Mouse (Mus musculus) intestine, embryonic 16.5 days (tissue): ENCODE results near the gene Prkg1. TPM values are rescaled to one million over a fixed set of nuclear protein-coding genes. Genes with fewer than 3 reads are reported as not detected.

ENCODE experiments used
- ATAC-seq: fragments of 200-750 bp; cut with Nextera tagmentation; 2 replicates; pipeline ENCODE4 v1.8.0; 2017; ENCODE audit warnings: moderate TSS enrichment, moderate library complexity
- H3K27ac ChIP-seq: fragments of 300-500 bp; sonication (generic); 2 replicates; pipeline ENCODE4 v1.5.1; 2014; ENCODE audit warnings: mild to moderate bottlenecking, low read length
- H3K27me3 ChIP-seq: fragments of 300-500 bp; sonication (generic); replicated peaks from 2 replicates; pipeline ENCODE4 v1.6.1; 2014; ENCODE audit warnings: low read length, control low read depth, mixed read lengths; ENCODE audit not compliant: control insufficient read depth, insufficient read depth
- H3K36me3 ChIP-seq: fragments of 300-500 bp; sonication (generic); 2 replicates; pipeline ENCODE4 v1.6.1; 2014; ENCODE audit warnings: low read length, control low read depth; ENCODE audit not compliant: control insufficient read depth, insufficient read depth
- H3K4me1 ChIP-seq: fragments of 300-500 bp; sonication (generic); 2 replicates; pipeline ENCODE4 v1.6.1; 2014; ENCODE audit warnings: low read length, control low read depth, mixed read lengths; ENCODE audit not compliant: control insufficient read depth, insufficient read depth
- H3K4me2 ChIP-seq: fragments of 300-500 bp; sonication (generic); 2 replicates; pipeline ENCODE4 v1.6.1; 2014; ENCODE audit warnings: low read depth, low read length, control low read depth
- H3K4me3 ChIP-seq: fragments of 300-500 bp; sonication (generic); 2 replicates; pipeline ENCODE4 v1.5.1; 2014; ENCODE audit warnings: mild to moderate bottlenecking, low read length
- H3K9ac ChIP-seq: fragments of 300-500 bp; sonication (generic); 2 replicates; pipeline ENCODE4 v1.6.1; 2014; ENCODE audit warnings: low read depth, low read length
- H3K9me3 ChIP-seq: fragments of 300-500 bp; sonication (generic); 2 replicates; pipeline ENCODE4 v1.6.1; 2016; ENCODE audit warnings: low read length, control low read depth; ENCODE audit not compliant: control insufficient read depth
- WGBS: fragments of 180-500 bp; shearing (Covaris S2); extraction: QIAGEN DNeasy Blood & Tissue Kit; methylation state at CpG from one replicate; pipeline ENCODE4 v1.1.7; 2014; 5-methylcytosine and 5-hydroxymethylcytosine counted together
- polyA plus RNA-seq: library from polyadenylated mRNA; unstranded; fragments of >200 nt; fragmentation: Nextera tagmentation; extraction: Ambion mirVana; gene quantifications from 2 replicates; pipeline ENCODE4 v1.2.1, GENCODE M21; 2015

Gene Prkg1
- polyA plus RNA-seq, 1 experiment from 2014 or later, result 6.6 TPM

DNA sequence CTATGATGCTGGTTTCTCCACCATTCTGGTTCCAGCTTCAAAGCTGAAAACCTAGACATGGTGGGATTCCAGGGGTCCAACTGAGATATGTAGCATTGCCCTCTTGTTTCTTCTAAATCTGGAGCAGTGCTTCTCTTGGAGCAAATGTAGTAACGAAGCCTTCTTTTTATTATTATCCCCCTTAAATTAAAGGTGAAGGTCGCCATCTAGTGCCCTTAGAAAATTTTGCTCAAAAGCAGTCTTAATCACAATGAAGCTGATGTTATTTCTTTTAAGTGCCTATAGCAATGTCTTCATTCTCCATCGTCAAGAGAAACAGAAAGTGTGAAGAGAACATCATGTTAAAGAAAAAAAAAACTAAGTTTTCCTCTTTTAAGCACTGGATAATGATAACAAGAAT, 2.2 kb upstream of the Prkg1 start:
- no peaks in the 10 kb centered on the region for H3K36me3 ChIP-seq
- 6% methylated on average over 3 of the region's 3 CpGs for WGBS
- H3K4me1 ChIP-seq, result peaks cover 9% of the 10 kb centered on the region
- 0 out of 2 replicates have a peak, but pooled peaks cover 2% of the 10 kb centered on the region for H3K27me3 ChIP-seq
- H3K4me3 ChIP-seq, result no peak overlapping the region
- no peak overlapping the region for H3K4me2 ChIP-seq
- no peak overlapping the region for H3K27ac ChIP-seq
- no peaks in the 10 kb centered on the region for H3K9me3 ChIP-seq
- no peak overlapping the region for H3K9ac ChIP-seq
- no peak for ATAC-seq

DNA sequence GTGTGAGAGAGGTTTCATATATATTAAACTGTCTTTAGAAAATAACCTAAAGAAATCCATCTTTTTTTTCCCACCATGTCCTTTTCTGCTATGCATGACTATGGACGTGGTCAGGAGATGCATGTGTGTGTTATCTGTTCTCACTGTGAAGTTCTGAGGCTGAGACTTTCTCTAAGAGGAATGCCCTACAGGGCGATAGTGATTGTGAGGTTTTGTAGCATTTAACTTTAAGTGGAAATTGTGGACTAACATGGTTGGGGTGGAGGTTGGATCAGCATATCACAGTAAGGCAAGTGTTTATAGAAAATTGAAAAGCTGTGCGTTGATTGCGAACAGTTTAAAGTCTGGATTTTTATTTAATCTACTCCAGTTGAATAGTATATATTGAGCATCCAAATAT, 618 bp upstream of the Prkg1 start:
- H3K9me3 ChIP-seq, result no peaks in the 10 kb centered on the region
- H3K27me3 ChIP-seq, result 0 out of 2 replicates have a peak, but pooled peaks cover 2% of the 10 kb centered on the region
- 0 out of 2 replicates have a peak, but pooled peaks have one; percentile 11 for ATAC-seq
- H3K4me1 ChIP-seq, result peaks cover 9% of the 10 kb centered on the region
- H3K4me3 ChIP-seq, result no peak overlapping the region; the same call in 1 of the 2 replicates
- peak overlapping the region; percentile 97; the same call in 1 of the 2 replicates for H3K4me2 ChIP-seq
- no peak overlapping the region for H3K9ac ChIP-seq
- H3K36me3 ChIP-seq, result no peaks in the 10 kb centered on the region
- WGBS, result 40% methylated on average over 4 of the region's 4 CpGs
- H3K27ac ChIP-seq, result no peak overlapping the region

DNA sequence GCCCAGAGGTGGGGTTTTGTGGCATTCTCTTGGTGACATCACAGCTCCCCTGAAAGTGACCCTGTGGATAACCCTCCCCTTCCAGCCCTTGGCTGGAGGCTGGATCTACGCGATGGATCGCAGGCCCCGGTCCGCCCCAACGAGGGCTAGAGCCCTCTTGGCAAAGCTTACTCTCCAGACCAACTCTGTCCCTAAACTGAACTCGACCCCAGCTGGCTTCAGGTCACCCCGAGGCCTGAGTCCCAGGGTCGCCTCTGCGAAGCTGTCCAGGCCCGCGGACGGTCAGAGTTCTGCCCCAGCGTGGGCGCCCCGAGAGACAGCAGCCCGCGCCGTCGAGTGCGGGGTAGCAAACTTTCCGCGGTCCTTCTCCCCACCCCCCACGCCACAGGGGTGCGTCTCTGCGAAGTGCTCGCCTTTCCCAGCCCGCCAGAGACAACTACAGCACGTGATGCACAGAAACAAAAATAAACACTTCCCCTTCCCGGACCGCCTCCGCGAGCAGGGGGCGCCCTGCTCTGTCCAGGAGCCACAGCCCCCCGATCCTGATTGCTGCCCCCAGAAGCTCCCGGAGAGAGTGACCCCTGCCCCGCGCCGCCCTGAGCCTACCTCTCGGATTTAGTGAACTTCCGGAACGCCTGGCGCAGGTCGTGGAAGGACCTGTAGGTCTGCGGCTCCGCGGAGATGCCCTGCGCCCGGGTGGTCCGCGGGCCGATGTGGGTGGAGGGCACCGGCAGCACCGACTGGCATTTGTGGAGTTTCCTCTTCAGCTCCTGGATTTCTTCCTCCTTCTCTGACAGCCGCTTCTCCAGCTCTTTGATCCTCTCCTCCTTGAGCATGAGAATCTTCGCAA, 657 bp downstream of the Prkg1 start:
- Histone ChIP-seq H3K4me3 (peak overlapping the region; percentile 74), H3K9ac (peak overlapping the region; percentile 73), H3K4me1 (peaks cover 9% of the 10 kb centered on the region), H3K36me3 (no peaks in the 10 kb centered on the region), H3K27me3 (0 out of 2 replicates have a peak, but pooled peaks cover 2% of the 10 kb centered on the region), H3K4me2 (peak overlapping the region; percentile 97), H3K27ac (peak overlapping the region; percentile 72), H3K9me3 (no peaks in the 10 kb centered on the region)
- peak; percentile 54 for ATAC-seq
- WGBS, result under 1% methylated on average over 56 of the region's 56 CpGs

- ATAC-seq, result no peak
- Histone ChIP-seq H3K9me3 (no peaks in the 10 kb centered on the region), H3K4me2 (peak overlapping the region; percentile 97), H3K36me3 (no peaks in the 10 kb centered on the region), H3K4me1 (peaks cover 9% of the 10 kb centered on the region), H3K4me3 (peak overlapping the region; percentile 74), H3K9ac (peak overlapping the region; percentile 73), H3K27ac (peak overlapping the region; percentile 72), H3K27me3 (0 out of 2 replicates have a peak, but pooled peaks cover 2% of the 10 kb centered on the region)
- 10% methylated on average over 20 of the region's 20 CpGs for WGBS
Measured at GRCm38 (mm10) chr19:31763246-31763821, 1.5 kb downstream of the Prkg1 start.

- Histone ChIP-seq H3K9me3 (no peaks in the 10 kb centered on the region), H3K4me2 (peak overlapping the region; percentile 97), H3K36me3 (no peaks in the 10 kb centered on the region), H3K4me1 (peaks cover 9% of the 10 kb centered on the region), H3K27ac (peak overlapping the region; percentile 63), H3K27me3 (0 out of 2 replicates have a peak, but pooled peaks cover 2% of the 10 kb centered on the region), H3K9ac (peak overlapping the region; percentile 73), H3K4me3 (peak overlapping the region; percentile 74)
- 1% methylated on average over 24 of the region's 24 CpGs for WGBS
- ATAC-seq, result peak; percentile 54
Measured at GRCm38 (mm10) chr19:31762411-31763245, 2.2 kb downstream of the Prkg1 start.

DNA sequence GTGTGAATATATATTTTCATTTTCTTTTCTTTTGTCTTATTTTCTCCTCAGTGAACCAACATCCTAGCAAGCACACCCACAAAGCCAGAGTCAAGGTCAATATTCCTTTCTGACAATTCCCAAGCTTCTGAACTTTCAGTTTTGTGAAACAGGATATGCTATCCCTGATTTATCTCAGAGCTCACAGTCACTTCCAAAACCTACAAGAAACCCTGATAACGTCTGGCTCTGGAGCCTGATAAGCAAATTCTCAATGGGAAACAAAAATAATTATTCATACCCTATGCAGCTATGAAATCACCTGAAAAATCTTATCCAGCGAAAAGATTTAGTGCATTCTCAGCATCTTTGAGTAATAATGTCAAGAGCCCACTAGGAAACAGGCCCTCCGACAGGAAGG, 5.0 kb downstream of the Prkg1 start:
- H3K36me3 ChIP-seq, result no peaks in the 10 kb centered on the region
- H3K4me3 ChIP-seq, result no peak overlapping the region
- no peaks in the 10 kb centered on the region for H3K9me3 ChIP-seq
- H3K27ac ChIP-seq, result no peak overlapping the region
- ATAC-seq, result no peak
- 0 out of 2 replicates have a peak, but pooled peaks cover 2% of the 10 kb centered on the region for H3K27me3 ChIP-seq
- WGBS, result 66% methylated on average over 3 of the region's 3 CpGs
- H3K4me1 ChIP-seq, result peaks cover 7% of the 10 kb centered on the region
- no peak overlapping the region for H3K9ac ChIP-seq
- H3K4me2 ChIP-seq, result no peak overlapping the region

GRCm38 (mm10) chr19:31755929-31756792, 8.7 kb downstream of the Prkg1 start:
- Histone ChIP-seq H3K4me1 (0 out of 2 replicates have a peak, but pooled peaks cover 4% of the 10 kb centered on the region), H3K4me3 (no peak overlapping the region), H3K36me3 (no peaks in the 10 kb centered on the region), H3K27ac (no peak overlapping the region), H3K27me3 (no peaks in the 10 kb centered on the region), H3K9ac (no peak overlapping the region), H3K4me2 (no peak overlapping the region), H3K9me3 (no peaks in the 10 kb centered on the region)
- WGBS, result 43% methylated on average over 11 of the region's 11 CpGs
- peak; percentile 50 for ATAC-seq

- 50% methylated on average over 9 of the region's 9 CpGs for WGBS
- no peak overlapping the region for H3K9ac ChIP-seq
- 0 out of 2 replicates have a peak, but pooled peaks have one; percentile 50 for ATAC-seq
- H3K36me3 ChIP-seq, result no peaks in the 10 kb centered on the region
- H3K4me2 ChIP-seq, result no peak overlapping the region
- no peak overlapping the region for H3K27ac ChIP-seq
- no peaks in the 10 kb centered on the region for H3K27me3 ChIP-seq
- H3K4me3 ChIP-seq, result no peak overlapping the region
- no peaks in the 10 kb centered on the region for H3K9me3 ChIP-seq
- H3K4me1 ChIP-seq, result 0 out of 2 replicates have a peak, but pooled peaks cover 4% of the 10 kb centered on the region
Measured at GRCm38 (mm10) chr19:31754642-31755287, 10.1 kb downstream of the Prkg1 start.
